Mouse (Mus musculus): Measurements from ENCODE around the gene Shank2.

- TF ChIP-seq CTCF (IDR thresholded peaks at IDR 0.05; ENCODE audit: low read depth) (no peak), EP300 (IDR thresholded peaks at IDR 0.05; ENCODE audit: low read depth) (no peak)
Measured at GRCm38 (mm10) chr7:143991160-143991559, 10.6 kb upstream of the Shank2 start.
